Mouse (Mus musculus): ENCODE measurements around the gene Dnajb2. TPM values are rescaled to one million over a fixed set of nuclear protein-coding genes. Genes with fewer than 3 reads are reported as not detected.

The Dnajb2 gene
- polyA plus RNA-seq, 1 experiment = 6.7 TPM

- Histone ChIP-seq H3K4me1 (ENCODE audit: control insufficient read depth, insufficient read depth, low read length) (peaks cover 3% of the 10 kb centered on the region), H3K27ac (ENCODE audit: insufficient read depth, low read depth, low read length) (no peak overlapping the region), H3K4me3 (ENCODE audit: insufficient read depth, low read length) (no peak overlapping the region)
- TF ChIP-seq POLR2A (IDR thresholded peaks at IDR 0.05; ENCODE audit: borderline replicate concordance, low read depth, low read length) (no peak), CTCF (IDR thresholded peaks at IDR 0.05; ENCODE audit: low read depth, low read length) (no peak)
These were observed 19.4 kb downstream of the Dnajb2 start for GRCm38 (mm10) chr1:75255516-75256046.

- Histone ChIP-seq H3K4me1 (ENCODE audit: control insufficient read depth, insufficient read depth, low read length) (peaks cover 4% of the 10 kb centered on the region; the same call in 1 of the 2 replicates), H3K27ac (ENCODE audit: insufficient read depth, low read depth, low read length) (no peak overlapping the region), H3K4me3 (ENCODE audit: insufficient read depth, low read length) (no peak overlapping the region)
- TF ChIP-seq POLR2A (IDR thresholded peaks at IDR 0.05; ENCODE audit: borderline replicate concordance, low read depth, low read length) = no peak
These were observed 25.1 kb downstream of the Dnajb2 start for GRCm38 (mm10) chr1:75261278-75261677.

DNA sequence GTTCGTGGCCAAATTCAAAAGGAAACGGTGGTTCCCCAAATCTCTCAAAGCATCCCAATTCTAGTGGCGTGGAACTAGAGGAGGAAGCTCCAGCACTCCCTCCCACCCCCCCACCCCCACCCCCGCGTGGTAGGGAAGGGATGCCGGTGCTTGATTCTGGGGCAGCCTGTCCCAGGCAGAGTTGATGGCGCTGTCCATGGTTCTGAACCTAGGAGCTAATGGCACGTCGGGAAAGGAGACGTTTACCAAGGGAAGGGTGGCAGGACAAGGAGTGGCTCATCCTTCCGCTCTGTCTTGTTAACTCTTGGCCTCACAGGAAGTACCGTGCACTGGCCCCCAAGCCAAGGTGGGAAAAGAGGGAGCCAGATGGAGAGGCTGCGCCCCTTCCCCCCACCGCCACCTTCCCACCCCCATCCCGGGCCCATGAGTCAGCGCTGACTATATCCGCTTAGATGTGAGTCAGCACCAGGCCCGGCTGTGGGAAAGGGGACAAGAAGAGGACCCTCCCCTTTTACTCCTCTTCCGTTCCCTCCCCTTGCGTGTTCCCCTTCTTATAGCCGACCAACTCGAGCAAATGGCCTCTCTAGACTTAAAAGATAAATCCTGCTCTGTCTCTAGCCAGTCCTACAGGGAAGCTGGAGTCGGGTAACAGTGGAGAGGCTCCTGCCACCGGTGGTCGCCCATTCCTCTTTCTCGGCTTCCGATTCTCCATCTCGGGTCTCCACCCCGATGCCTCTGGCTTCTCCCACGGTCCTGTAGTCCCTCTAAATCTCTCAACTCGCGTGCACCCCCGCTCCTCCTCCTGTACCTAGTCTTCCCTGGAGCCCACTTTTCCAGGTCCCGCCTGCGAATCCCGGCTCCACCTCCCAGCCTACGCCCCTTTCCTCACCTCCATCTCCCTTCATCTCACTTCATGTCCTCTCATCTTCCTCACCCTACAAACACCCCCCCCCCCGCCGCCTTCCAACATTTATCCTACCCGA, 27.1 kb downstream of the Dnajb2 start:
- TF ChIP-seq CTCF (IDR thresholded peaks at IDR 0.05; ENCODE audit: low read depth, low read length) = no peak
- no peak for TF ChIP-seq POLR2A (IDR thresholded peaks at IDR 0.05; ENCODE audit: borderline replicate concordance, low read depth, low read length)
- peaks cover 4% of the 10 kb centered on the region; the same call in 1 of the 2 replicates for H3K4me1 ChIP-seq (ENCODE audit: control insufficient read depth, insufficient read depth, low read length)
- no peak overlapping the region; the same call in 1 of the 2 replicates for H3K4me3 ChIP-seq (ENCODE audit: insufficient read depth, low read length)
- H3K27ac ChIP-seq (ENCODE audit: insufficient read depth, low read depth, low read length) = no peak overlapping the region

- Histone ChIP-seq H3K4me1 (ENCODE audit: control insufficient read depth, insufficient read depth, low read length) (peaks cover 4% of the 10 kb centered on the region; the same call in 1 of the 2 replicates), H3K4me3 (ENCODE audit: insufficient read depth, low read length) (no peak within 1 kb of the TSS; the same call in 1 of the 2 replicates), H3K27ac (ENCODE audit: insufficient read depth, low read depth, low read length) (no peak within 1 kb of the TSS)
- TF ChIP-seq POLR2A (IDR thresholded peaks at IDR 0.05; ENCODE audit: borderline replicate concordance, low read depth, low read length) (no peak), CTCF (IDR thresholded peaks at IDR 0.05; ENCODE audit: low read depth, low read length) (no peak)
These were observed 28.1 kb downstream of the Dnajb2 start, which contains the start of gene Ptprn for GRCm38 (mm10) chr1:75264091-75264880. Gene Ptprn, minus strand, starts transcription at chr1:75264502.

GRCm38 (mm10) chr1:75277195-75278188, 41.3 kb downstream of the Dnajb2 start:
- Histone ChIP-seq H3K27ac (ENCODE audit: insufficient read depth, low read depth, low read length) (no peak overlapping the region), H3K4me1 (ENCODE audit: control insufficient read depth, insufficient read depth, low read length) (peaks cover 2% of the 10 kb centered on the region; the same call in 1 of the 2 replicates), H3K4me3 (ENCODE audit: insufficient read depth, low read length) (no peak overlapping the region)
- no peak for TF ChIP-seq POLR2A (IDR thresholded peaks at IDR 0.05; ENCODE audit: borderline replicate concordance, low read depth, low read length)
- TF ChIP-seq CTCF (IDR thresholded peaks at IDR 0.05; ENCODE audit: low read depth, low read length) = no peak

- TF ChIP-seq CTCF (IDR thresholded peaks at IDR 0.05; ENCODE audit: low read depth, low read length) (no peak), POLR2A (IDR thresholded peaks at IDR 0.05; ENCODE audit: borderline replicate concordance, low read depth, low read length) (no peak)
- Histone ChIP-seq H3K4me1 (ENCODE audit: control insufficient read depth, insufficient read depth, low read length) (peaks cover 2% of the 10 kb centered on the region; the same call in 1 of the 2 replicates), H3K4me3 (ENCODE audit: insufficient read depth, low read length) (no peak within 1 kb of the TSS)
These were observed 42.0 kb downstream of the Dnajb2 start, which contains the start of gene Resp18 for GRCm38 (mm10) chr1:75278228-75278627. Gene Resp18, minus strand, starts transcription at chr1:75278415.

GRCm38 (mm10) chr1:75283017-75283416, 46.8 kb downstream of the Dnajb2 start:
- Histone ChIP-seq H3K27ac (ENCODE audit: insufficient read depth, low read depth, low read length) (no peak overlapping the region), H3K4me3 (ENCODE audit: insufficient read depth, low read length) (no peak overlapping the region), H3K4me1 (ENCODE audit: control insufficient read depth, insufficient read depth, low read length) (no peaks in the 10 kb centered on the region)
- TF ChIP-seq CTCF (IDR thresholded peaks at IDR 0.05; ENCODE audit: low read depth, low read length) (no peak), POLR2A (IDR thresholded peaks at IDR 0.05; ENCODE audit: borderline replicate concordance, low read depth, low read length) (no peak)

More at GRCm38 (mm10) chr1:75278228-75278627, 42.0 kb downstream of the Dnajb2 start, which contains the start of gene Resp18:
- H3K27ac ChIP-seq (ENCODE audit: insufficient read depth, low read depth, low read length) = no peak within 1 kb of the TSS

DNA sequence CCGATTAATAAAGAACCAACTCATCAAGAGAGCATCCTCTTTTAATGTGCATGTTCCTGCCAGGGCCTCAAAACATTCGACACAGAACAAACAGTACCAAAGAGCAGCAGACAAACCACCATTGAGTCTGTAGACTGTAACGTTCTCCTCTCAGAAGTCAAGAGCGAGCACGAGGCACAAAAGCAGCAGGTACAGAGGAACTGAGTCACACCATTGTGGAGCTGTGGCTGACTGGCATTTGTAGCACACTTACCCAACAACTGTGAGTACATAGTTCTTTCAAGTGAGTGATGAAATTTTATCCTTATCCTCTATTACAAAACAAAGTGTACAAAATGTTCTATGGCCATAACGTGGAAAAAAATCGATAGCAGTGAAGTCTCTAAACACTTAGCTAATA, 48.7 kb downstream of the Dnajb2 start:
- no peak overlapping the region for H3K4me3 ChIP-seq (ENCODE audit: insufficient read depth, low read length)
- H3K4me1 ChIP-seq (ENCODE audit: control insufficient read depth, insufficient read depth, low read length) = no peaks in the 10 kb centered on the region
- no peak overlapping the region for H3K27ac ChIP-seq (ENCODE audit: insufficient read depth, low read depth, low read length)
- TF ChIP-seq CTCF (IDR thresholded peaks at IDR 0.05; ENCODE audit: low read depth, low read length) (no peak), POLR2A (IDR thresholded peaks at IDR 0.05; ENCODE audit: borderline replicate concordance, low read depth, low read length) (no peak)

Data from bone marrow macrophage, adult 2 months (primary cell).